Comparison of ENCODE assay signal across 8 mouse cellular contexts in genomic region chr9:77917622-77918131, GRCm38 (mm10). TPM values are rescaled to one million over a fixed set of nuclear protein-coding genes. Genes with fewer than 3 reads are reported as not detected.
DNase-seq lines count a peak whose midpoint lies in the region; ATAC-seq and TF ChIP-seq lines count a peak whose summit lies in the region.

No protein-coding gene starts in this region.

- no peaks in the 10 kb centered on the region for H3K36me3 ChIP-seq in erythroblast, embryonic 14.5 days (ENCODE audit: control insufficient read depth)
- H3K36me3 ChIP-seq in testis, adult 2 months (ENCODE audit: control insufficient read depth, insufficient read depth, low read length): no peaks in the 10 kb centered on the region
- no peaks in the 10 kb centered on the region for H3K36me3 ChIP-seq in hindbrain, embryonic 12.5 days
- peaks cover 7% of the 10 kb centered on the region for H3K36me3 ChIP-seq in megakaryocyte, embryonic 14.5 days (replicated peaks; ENCODE audit: low read length)

- TF ChIP-seq POLR2A in testis, adult 2 months (IDR thresholded peaks at IDR 0.05; ENCODE audit: control insufficient read depth, low read depth, low read length): no peak

- no peak for ATAC-seq in erythroblast, adult 5-6 weeks (replicated peaks; ENCODE audit: low FRiP score, poor library complexity, severe bottlenecking)
- ATAC-seq in hindbrain, embryonic 12.5 days (ENCODE audit: low FRiP score): peak; percentile 75

- WGBS in hindbrain, embryonic 12.5 days: under 1% methylated on average over 42 of the region's 45 CpGs

- no peaks in the 10 kb centered on the region for H3K9me3 ChIP-seq in erythroblast, embryonic 14.5 days (ENCODE audit: control insufficient read depth, low read length)
- no peaks in the 10 kb centered on the region for H3K9me3 ChIP-seq in hindbrain, embryonic 12.5 days (replicated peaks)
- no peaks in the 10 kb centered on the region for H3K9me3 ChIP-seq in megakaryocyte, embryonic 14.5 days

- no peak for TF ChIP-seq CTCF in testis, adult 2 months (IDR thresholded peaks at IDR 0.05; ENCODE audit: control insufficient read depth, insufficient read depth, insufficient replicate concordance, low read depth, low read length)

- H3K9ac ChIP-seq in hindbrain, embryonic 12.5 days: peak overlapping the region; percentile 81

- peak overlapping the region; percentile 73 for H3K4me2 ChIP-seq in hindbrain, embryonic 12.5 days (replicated peaks)

- peaks cover 7% of the 10 kb centered on the region for H3K27me3 ChIP-seq in erythroblast, embryonic 14.5 days (ENCODE audit: control insufficient read depth)
- H3K27me3 ChIP-seq in testis, adult 2 months (ENCODE audit: control insufficient read depth, insufficient read depth, low read length): no peaks in the 10 kb centered on the region
- no peaks in the 10 kb centered on the region for H3K27me3 ChIP-seq in hindbrain, embryonic 12.5 days
- H3K27me3 ChIP-seq in megakaryocyte, embryonic 14.5 days (replicated peaks): no peaks in the 10 kb centered on the region

- H3K27ac ChIP-seq in testis, adult 2 months (ENCODE audit: control insufficient read depth, insufficient read depth, low read depth, low read length): peak overlapping the region; percentile 87
- peak overlapping the region; percentile 91 for H3K27ac ChIP-seq in hindbrain, embryonic 12.5 days

- H3K4me1 ChIP-seq in erythroblast, embryonic 14.5 days (ENCODE audit: control insufficient read depth): peaks cover 32% of the 10 kb centered on the region
- H3K4me1 ChIP-seq in testis, adult 2 months (ENCODE audit: control insufficient read depth, insufficient read depth, low read length): peaks cover 7% of the 10 kb centered on the region
- peaks cover 26% of the 10 kb centered on the region for H3K4me1 ChIP-seq in hindbrain, embryonic 12.5 days
- H3K4me1 ChIP-seq in megakaryocyte, embryonic 14.5 days: peaks cover 62% of the 10 kb centered on the region

- DNase-seq in testis, postnatal 14 days (ENCODE audit: low spot score): no peak
- DNase-seq in cerebellum, postnatal 10 days: no peak
- no peak for DNase-seq in layer of hippocampus, adult 8-10 months (ENCODE audit: low spot score in 2 of 2)

- peak overlapping the region; percentile 79 for H3K4me3 ChIP-seq in erythroblast, embryonic 14.5 days (replicated peaks)
- H3K4me3 ChIP-seq in testis, adult 2 months (ENCODE audit: control insufficient read depth, low read depth, low read length): peak overlapping the region; percentile 94
- peak overlapping the region; percentile 89 for H3K4me3 ChIP-seq in hindbrain, embryonic 12.5 days
- peak overlapping the region; percentile 96 for H3K4me3 ChIP-seq in megakaryocyte, embryonic 14.5 days (replicated peaks)

RNA-seq across cellular contexts. Expression of gene Elovl5, which starts 0.5 kb away (rescaled TPM):
- 0.03 and 0.09 TPM in 2 replicates for polyA plus RNA-seq in erythroblast, embryonic 14.5 days (2012)
- 19.0 and 21.7 TPM in 2 replicates for total RNA-seq in erythroblast, adult 5-6 weeks (2015; ENCODE audit: low replicate concordance)
- 22.0 and 22.2 TPM in 2 replicates for total RNA-seq in erythroblast, adult 5-6 weeks (2017; ENCODE audit: low replicate concordance)
- 54.1 and 74.7 TPM in 2 replicates for polyA plus RNA-seq in testis, adult 2 months (2012; rRNA removed)
- polyA plus RNA-seq in hindbrain, embryonic 12.5 days (2016; fragmentation: Nextera tagmentation; extraction: Ambion mirVana): 68.6 and 69.3 TPM in 2 replicates
- 2.0 TPM in 1 of 2 replicates, not detected in the other for polyA plus RNA-seq in megakaryocyte, embryonic 14.5 days (2012; ENCODE audit: insufficient read depth, low replicate concordance)
- total RNA-seq in layer of hippocampus, adult 8-10 months (2022): 10 to 100 TPM; 66.5 to 83.2 (median 75.9) TPM

Comparison
In these comparisons a context has a peak if more than half of its experiments do, and no peak if none do; other contexts are left out.
1. RNA of gene Elovl5, which starts 0.5 kb away (polyA plus RNA-seq): 54.1 to 74.7 TPM in testis, adult 2 months and 68.6 to 69.3 TPM in hindbrain, embryonic 12.5 days; 2.0 TPM in megakaryocyte, embryonic 14.5 days and 0.03 to 0.09 TPM in erythroblast, embryonic 14.5 days; every median in the first group is over 10 times any median in the second.
2. Peak in every context shown above with its lines, with median percentiles within 50 percentile points of each other: H3K4me3 ChIP-seq.